Mouse (Mus musculus) embryonic facial prominence, embryonic 11.5 days (tissue): ENCODE results near the gene Mchr1. TPM values are rescaled to one million over a fixed set of nuclear protein-coding genes. Genes with fewer than 3 reads are reported as not detected.

Experiments
- ATAC-seq: fragments of 200-750 bp; cut with Nextera tagmentation; replicated peaks from 2 replicates; pipeline ENCODE4 v1.8.0; 2017; ENCODE audit warnings: low read depth; ENCODE audit not compliant: insufficient number of reproducible peaks, low FRiP score, low TSS enrichment
- DNase-seq: peaks from one replicate; pipeline ENCODE4 v3.0.0-alpha.2; 2015; ENCODE audit warnings: low spot score
- H3K27ac ChIP-seq: fragments of 300-500 bp; sonication (generic); replicated peaks from 2 replicates; pipeline ENCODE4 v1.5.1; 2014; ENCODE audit warnings: mild to moderate bottlenecking, low read depth, low read length, control low read depth
- H3K27me3 ChIP-seq: fragments of 300-500 bp; sonication (generic); 2 replicates; pipeline ENCODE4 v1.6.1; 2014; ENCODE audit warnings: mild to moderate bottlenecking, low read length, moderate library complexity, mixed read lengths; ENCODE audit not compliant: control insufficient read depth, insufficient read depth
- H3K36me3 ChIP-seq: fragments of 300-500 bp; sonication (generic); replicated peaks from 2 replicates; pipeline ENCODE4 v1.6.1; 2014; ENCODE audit warnings: low read depth, mild to moderate bottlenecking, low read length, moderate library complexity, mixed read lengths; ENCODE audit not compliant: control insufficient read depth, insufficient read depth
- H3K4me1 ChIP-seq: fragments of 300-500 bp; sonication (generic); 2 replicates; pipeline ENCODE4 v1.6.1; 2014; ENCODE audit warnings: low read length, mixed read lengths; ENCODE audit not compliant: control insufficient read depth, insufficient read depth
- H3K4me2 ChIP-seq: fragments of 300-500 bp; sonication (generic); 2 replicates; pipeline ENCODE4 v1.6.1; 2014; ENCODE audit warnings: low read depth, mild to moderate bottlenecking, control low read depth, low read length, moderate library complexity
- H3K4me3 ChIP-seq: fragments of 300-500 bp; sonication (generic); 2 replicates; pipeline ENCODE4 v1.5.1; 2014; ENCODE audit warnings: low read depth, low read length, control low read depth
- H3K9ac ChIP-seq: fragments of 300-500 bp; sonication (generic); replicated peaks from 2 replicates; pipeline ENCODE4 v1.6.1; 2014; ENCODE audit warnings: mild to moderate bottlenecking, control low read depth, low read length
- H3K9me3 ChIP-seq: fragments of 300-500 bp; sonication (generic); replicated peaks from 2 replicates; pipeline ENCODE4 v1.6.1; 2016; ENCODE audit warnings: mild to moderate bottlenecking, low read length, inconsistent platforms, mixed read lengths; ENCODE audit not compliant: control insufficient read depth
- WGBS: fragments of 180-500 bp; shearing (Covaris S2); extraction: QIAGEN DNeasy Blood & Tissue Kit; methylation state at CpG from one replicate; pipeline ENCODE4 v1.1.7; 2014; 5-methylcytosine and 5-hydroxymethylcytosine counted together
- polyA plus RNA-seq: library from polyadenylated mRNA; unstranded; fragments of >200 nt; fragmentation: Nextera tagmentation; extraction: Ambion mirVana; gene quantifications from 2 replicates; pipeline ENCODE4 v1.2.1, GENCODE M21; 2014

Gene Mchr1
- polyA plus RNA-seq, 1 experiment from 2014 or later, result 0.76 TPM

- H3K27me3 ChIP-seq, result no peaks in the 10 kb centered on the region
- H3K4me1 ChIP-seq, result no peaks in the 10 kb centered on the region
- H3K4me3 ChIP-seq, result no peak overlapping the region
- no peak overlapping the region for H3K27ac ChIP-seq
- DNase-seq (no peak), ATAC-seq (no peak)
- H3K36me3 ChIP-seq, result no peaks in the 10 kb centered on the region
- H3K4me2 ChIP-seq, result no peak overlapping the region
- no peaks in the 10 kb centered on the region for H3K9me3 ChIP-seq
- no peak overlapping the region for H3K9ac ChIP-seq
- 84% methylated on average over 6 of the region's 6 CpGs for WGBS
These were observed 40.5 kb upstream of the Mchr1 start for GRCm38 (mm10) chr15:81194791-81195190.

- no peak overlapping the region for H3K27ac ChIP-seq
- H3K9me3 ChIP-seq, result no peaks in the 10 kb centered on the region
- H3K9ac ChIP-seq, result no peak overlapping the region
- DNase-seq (no peak), ATAC-seq (no peak)
- WGBS, result 44% methylated on average over 4 of the region's 4 CpGs
- no peak overlapping the region for H3K4me2 ChIP-seq
- no peak overlapping the region for H3K4me3 ChIP-seq
- H3K36me3 ChIP-seq, result no peaks in the 10 kb centered on the region
- no peaks in the 10 kb centered on the region for H3K27me3 ChIP-seq
- H3K4me1 ChIP-seq, result no peaks in the 10 kb centered on the region
These were observed 39.9 kb upstream of the Mchr1 start for GRCm38 (mm10) chr15:81195447-81195846.

DNA sequence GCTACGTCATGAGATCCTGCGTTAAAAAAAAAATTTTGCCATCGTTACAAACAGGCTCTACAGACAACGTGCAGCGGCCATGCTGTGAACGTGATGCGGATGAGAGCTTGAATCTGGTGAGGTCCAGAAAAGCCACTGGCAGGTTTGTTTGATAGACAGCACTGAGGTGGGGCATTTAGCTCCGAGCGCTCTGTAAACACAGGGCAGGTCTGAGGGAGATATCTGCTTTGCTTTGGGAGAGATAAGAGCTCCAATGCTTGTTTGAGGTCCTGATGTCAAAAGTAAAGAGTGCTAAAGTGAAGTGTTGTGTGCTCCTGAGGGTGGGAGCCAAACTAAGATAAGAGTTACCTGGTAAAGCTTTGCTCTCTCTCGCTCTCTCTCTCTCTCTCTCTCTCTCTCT lies 38.1 kb upstream of the Mchr1 start:
- ATAC-seq (no peak), DNase-seq (no peak)
- Histone ChIP-seq H3K27ac (no peak overlapping the region), H3K36me3 (no peaks in the 10 kb centered on the region), H3K4me2 (no peak overlapping the region), H3K4me3 (no peak overlapping the region), H3K9me3 (no peaks in the 10 kb centered on the region), H3K27me3 (no peaks in the 10 kb centered on the region), H3K4me1 (no peaks in the 10 kb centered on the region), H3K9ac (no peak overlapping the region)
- 88% methylated on average over 10 of the region's 10 CpGs for WGBS

DNA sequence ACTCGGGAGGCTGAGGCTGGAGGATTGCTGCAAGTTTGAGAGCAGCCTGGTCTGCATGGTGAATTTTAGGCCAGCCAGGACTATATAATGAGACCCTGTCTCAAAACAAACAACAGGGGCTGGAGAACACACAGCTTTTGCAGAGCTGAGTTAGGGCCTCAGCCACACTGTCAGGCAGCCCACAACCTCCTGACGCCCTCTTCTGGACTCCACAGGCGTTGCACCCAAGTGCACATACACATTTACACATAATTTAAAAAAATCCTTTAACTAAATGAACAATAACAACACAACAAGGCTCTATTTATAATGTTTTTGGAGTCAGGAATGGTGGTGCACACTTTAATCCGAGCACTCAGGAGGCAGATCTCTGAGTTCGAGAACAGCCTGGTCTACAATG lies 36.9 kb upstream of the Mchr1 start:
- H3K27ac ChIP-seq, result no peak overlapping the region
- no peak for DNase-seq

DNA sequence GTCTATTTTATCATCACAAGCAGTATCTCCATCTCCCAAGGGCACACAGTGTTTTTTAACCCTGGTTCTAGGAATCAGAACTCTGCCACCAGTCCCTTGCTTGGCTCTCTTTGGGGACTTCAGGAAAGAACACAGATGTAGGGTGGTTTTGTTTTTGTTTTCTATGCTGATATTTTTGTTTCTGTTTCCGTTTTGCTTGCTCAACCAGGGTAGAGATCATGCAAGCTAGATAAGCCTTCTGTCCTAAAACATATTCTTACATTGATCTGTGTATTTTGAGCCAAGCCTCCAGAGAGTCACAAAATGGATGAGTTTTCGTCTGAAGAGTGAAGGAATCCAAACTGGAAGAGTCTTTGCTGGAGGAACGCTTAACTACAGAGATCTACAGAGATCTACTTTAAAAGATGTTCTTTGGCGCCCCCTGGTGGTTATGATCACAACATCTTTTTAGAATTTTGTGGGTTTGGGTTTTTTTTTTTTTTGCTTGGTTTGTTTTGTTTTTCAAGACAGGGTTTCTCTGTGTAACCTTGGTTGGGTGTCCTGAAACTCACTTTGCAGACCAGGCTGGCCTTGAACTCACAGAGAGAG lies 35.8 kb upstream of the Mchr1 start:
- no peak overlapping the region for H3K4me2 ChIP-seq
- 24% methylated on average over 4 of the region's 4 CpGs for WGBS
- no peak overlapping the region for H3K9ac ChIP-seq
- DNase-seq (peak; percentile 92), ATAC-seq (no peak)
- no peaks in the 10 kb centered on the region for H3K4me1 ChIP-seq
- no peaks in the 10 kb centered on the region for H3K9me3 ChIP-seq
- H3K4me3 ChIP-seq, result no peak overlapping the region
- no peaks in the 10 kb centered on the region for H3K36me3 ChIP-seq
- no peaks in the 10 kb centered on the region for H3K27me3 ChIP-seq
- no peak overlapping the region for H3K27ac ChIP-seq

More for the DNA sequence above, 36.9 kb upstream of the Mchr1 start:
- Histone ChIP-seq H3K4me3 (no peak overlapping the region), H3K4me2 (no peak overlapping the region), H3K36me3 (no peaks in the 10 kb centered on the region), H3K27me3 (no peaks in the 10 kb centered on the region), H3K9ac (no peak overlapping the region), H3K9me3 (no peaks in the 10 kb centered on the region), H3K4me1 (no peaks in the 10 kb centered on the region)
- 92% methylated on average over 5 of the region's 5 CpGs for WGBS
- no peak for ATAC-seq

GRCm38 (mm10) chr15:81202462-81202861 lies 32.8 kb upstream of the Mchr1 start:
- WGBS, result 89% methylated on average over 5 of the region's 5 CpGs
- Histone ChIP-seq H3K9me3 (no peaks in the 10 kb centered on the region), H3K36me3 (no peaks in the 10 kb centered on the region), H3K4me1 (no peaks in the 10 kb centered on the region), H3K27me3 (no peaks in the 10 kb centered on the region), H3K27ac (no peak overlapping the region), H3K4me3 (no peak overlapping the region), H3K4me2 (no peak overlapping the region), H3K9ac (no peak overlapping the region)
- DNase-seq (no peak), ATAC-seq (no peak)

DNA sequence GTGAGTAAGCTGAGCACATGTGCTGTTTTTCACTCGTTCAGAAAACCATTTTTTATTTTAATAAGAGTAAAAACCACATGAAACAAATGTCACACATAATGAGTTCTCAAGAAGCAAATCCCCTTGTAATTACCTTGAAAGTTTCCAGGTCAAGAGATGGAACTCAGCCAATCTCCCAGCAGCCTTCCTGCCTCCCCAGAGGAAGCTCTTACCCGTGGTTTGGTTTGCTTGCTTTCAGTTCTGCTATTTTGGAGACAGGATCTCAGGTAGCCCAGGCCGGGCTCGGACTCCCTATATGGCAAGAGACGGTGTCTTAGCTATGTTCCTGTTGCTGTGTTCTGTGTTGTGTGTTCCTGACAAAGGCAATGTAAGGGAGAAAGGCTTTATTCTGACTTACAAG lies 24.8 kb upstream of the Mchr1 start:
- DNase-seq (no peak), ATAC-seq (no peak)
- Histone ChIP-seq H3K4me1 (no peaks in the 10 kb centered on the region), H3K9ac (no peak overlapping the region), H3K4me3 (no peak overlapping the region), H3K27ac (no peak overlapping the region), H3K27me3 (no peaks in the 10 kb centered on the region), H3K9me3 (no peaks in the 10 kb centered on the region), H3K4me2 (no peak overlapping the region), H3K36me3 (no peaks in the 10 kb centered on the region)
- 71% methylated on average over 5 of the region's 5 CpGs for WGBS

DNA sequence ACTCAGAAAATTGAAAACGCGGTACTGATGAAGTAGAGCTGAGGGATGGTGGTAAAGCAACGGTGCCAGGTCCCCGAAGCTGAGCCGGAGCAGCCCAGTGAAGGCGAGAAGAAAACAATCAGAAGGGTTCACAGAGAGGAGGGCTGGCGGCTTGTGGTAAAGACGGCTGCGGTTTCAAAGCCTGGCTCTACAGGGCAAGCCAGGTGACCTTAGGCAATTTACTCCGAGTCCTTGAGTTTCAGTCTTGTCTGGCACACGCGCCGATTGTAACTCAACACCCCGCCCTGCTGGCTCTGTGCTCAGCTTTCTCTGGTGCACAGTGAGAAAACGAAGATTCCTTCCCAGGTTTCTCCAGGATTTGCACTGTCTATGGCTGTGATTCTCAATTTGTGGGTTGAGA lies 22.3 kb upstream of the Mchr1 start:
- no peak overlapping the region for H3K9ac ChIP-seq
- no peaks in the 10 kb centered on the region for H3K27me3 ChIP-seq
- WGBS, result 31% methylated on average over 15 of the region's 15 CpGs
- DNase-seq (peak; percentile 82), ATAC-seq (peak; percentile 78; the same call in 1 of the 2 replicates)
- H3K4me1 ChIP-seq, result no peaks in the 10 kb centered on the region
- no peak overlapping the region for H3K27ac ChIP-seq
- no peak overlapping the region for H3K4me2 ChIP-seq
- H3K4me3 ChIP-seq, result no peak overlapping the region
- no peaks in the 10 kb centered on the region for H3K9me3 ChIP-seq
- no peaks in the 10 kb centered on the region for H3K36me3 ChIP-seq
